Comparison of ENCODE assay signal across 8 mouse cellular contexts in genomic region chr7:142482256-142482609, GRCm38 (mm10). TPM values are rescaled to one million over a fixed set of nuclear protein-coding genes. Genes with fewer than 3 reads are reported as not detected.
DNase-seq lines count a peak whose midpoint lies in the region; ATAC-seq lines count a peak whose summit lies in the region.

No protein-coding gene starts in this region.

- peak overlapping the region; percentile 58 for H3K9ac ChIP-seq in neural tube, embryonic 11.5 days (ENCODE audit: low read length)
- no peak overlapping the region for H3K9ac ChIP-seq in forebrain, embryonic 16.5 days (replicated peaks; ENCODE audit: low read depth, low read length)
- H3K9ac ChIP-seq in limb, embryonic 11.5 days (ENCODE audit: low read length): peak overlapping the region; percentile 74
- H3K9ac ChIP-seq in stomach, embryonic 15.5 days: no peak overlapping the region; the same call in 1 of the 2 replicates

- H3K9me3 ChIP-seq in neural tube, embryonic 11.5 days (ENCODE audit: control insufficient read depth, low read length): no peaks in the 10 kb centered on the region
- H3K9me3 ChIP-seq in forebrain, embryonic 16.5 days (ENCODE audit: control insufficient read depth, low read length): no peaks in the 10 kb centered on the region
- no peaks in the 10 kb centered on the region for H3K9me3 ChIP-seq in limb, embryonic 11.5 days (ENCODE audit: control insufficient read depth, low read length)
- H3K9me3 ChIP-seq in stomach, embryonic 15.5 days: no peaks in the 10 kb centered on the region

- peaks cover 27% of the 10 kb centered on the region for H3K4me1 ChIP-seq in neural tube, embryonic 11.5 days (ENCODE audit: control insufficient read depth, insufficient read depth, low read length)
- H3K4me1 ChIP-seq in forebrain, embryonic 16.5 days (replicated peaks; ENCODE audit: control insufficient read depth, insufficient read depth, low read length): peaks cover 18% of the 10 kb centered on the region
- H3K4me1 ChIP-seq in limb, embryonic 11.5 days (ENCODE audit: control insufficient read depth, insufficient read depth, low read length): peaks cover 57% of the 10 kb centered on the region
- H3K4me1 ChIP-seq in stomach, embryonic 15.5 days: peaks cover 75% of the 10 kb centered on the region

- H3K36me3 ChIP-seq in neural tube, embryonic 11.5 days (ENCODE audit: control insufficient read depth, insufficient read depth, low read length): no peaks in the 10 kb centered on the region
- no peaks in the 10 kb centered on the region for H3K36me3 ChIP-seq in forebrain, embryonic 16.5 days (ENCODE audit: control insufficient read depth, insufficient read depth)
- H3K36me3 ChIP-seq in limb, embryonic 11.5 days (ENCODE audit: control insufficient read depth, insufficient read depth, low read length): no peaks in the 10 kb centered on the region; the same call in 1 of the 2 replicates
- H3K36me3 ChIP-seq in stomach, embryonic 15.5 days: peaks cover 7% of the 10 kb centered on the region

- peak overlapping the region; percentile 41; the same call in 1 of the 2 replicates for H3K4me2 ChIP-seq in neural tube, embryonic 11.5 days (ENCODE audit: low read depth)
- no peak overlapping the region for H3K4me2 ChIP-seq in forebrain, embryonic 16.5 days (ENCODE audit: low read length)
- H3K4me2 ChIP-seq in limb, embryonic 11.5 days (ENCODE audit: low read depth, severe bottlenecking): peak overlapping the region; percentile 47
- peak overlapping the region; percentile 55 for H3K4me2 ChIP-seq in stomach, embryonic 15.5 days

- WGBS in neural tube, embryonic 11.5 days: 26% methylated on average over 6 of the region's 6 CpGs
- WGBS in forebrain, embryonic 16.5 days: 14% methylated on average over 6 of the region's 6 CpGs
- 14% methylated on average over 6 of the region's 6 CpGs for WGBS in limb, embryonic 11.5 days
- WGBS in stomach, embryonic 15.5 days: 10% methylated on average over 6 of the region's 6 CpGs

- DNase-seq in neural tube, embryonic 11.5 days (ENCODE audit: low spot score): peak; percentile 63
- no peak for DNase-seq in neural tube, embryonic 10.5 days (ENCODE audit: extremely low spot score, low spot score)
- DNase-seq in limb, embryonic 11.5 days (ENCODE audit: low spot score): peak; percentile 73
- no peak for DNase-seq in adipocyte (ENCODE audit: low spot score)
- DNase-seq in urinary bladder, postnatal 25 days (ENCODE audit: low spot score): no peak

- H3K27me3 ChIP-seq in neural tube, embryonic 11.5 days (ENCODE audit: control insufficient read depth, insufficient read depth, low read length): no peaks in the 10 kb centered on the region
- no peaks in the 10 kb centered on the region for H3K27me3 ChIP-seq in forebrain, embryonic 16.5 days (replicated peaks; ENCODE audit: control insufficient read depth, insufficient read depth, low read length)
- no peaks in the 10 kb centered on the region for H3K27me3 ChIP-seq in limb, embryonic 11.5 days (ENCODE audit: control insufficient read depth, insufficient read depth, low read length)
- no peaks in the 10 kb centered on the region for H3K27me3 ChIP-seq in stomach, embryonic 15.5 days (replicated peaks)

- peak overlapping the region; percentile 82 for H3K27ac ChIP-seq in neural tube, embryonic 11.5 days (ENCODE audit: low read depth, low read length)
- peak overlapping the region; percentile 34 for H3K27ac ChIP-seq in forebrain, embryonic 16.5 days (ENCODE audit: low read length)
- H3K27ac ChIP-seq in limb, embryonic 11.5 days (replicated peaks; ENCODE audit: low read depth, low read length): peak overlapping the region; percentile 87
- H3K27ac ChIP-seq in stomach, embryonic 15.5 days: peak overlapping the region; percentile 97

- H3K4me3 ChIP-seq in neural tube, embryonic 11.5 days (ENCODE audit: low read depth, low read length): no peak overlapping the region
- H3K4me3 ChIP-seq in forebrain, embryonic 16.5 days (replicated peaks; ENCODE audit: low read length): no peak overlapping the region
- H3K4me3 ChIP-seq in limb, embryonic 11.5 days (ENCODE audit: low read depth, low read length): peak overlapping the region; percentile 14
- peak overlapping the region; percentile 23 for H3K4me3 ChIP-seq in stomach, embryonic 15.5 days (replicated peaks)

- ATAC-seq in neural tube, embryonic 11.5 days (ENCODE audit: insufficient read depth, low FRiP score, low TSS enrichment): peak; percentile 22
- peak; percentile 53 for ATAC-seq in forebrain, embryonic 16.5 days
- ATAC-seq in limb, embryonic 11.5 days (ENCODE audit: insufficient number of reproducible peaks, low FRiP score, low TSS enrichment, low read depth): peak; percentile 6; the same call in 1 of the 2 replicates
- peak; percentile 16 for ATAC-seq in stomach, embryonic 15.5 days (ENCODE audit: insufficient read depth, low FRiP score, low read depth)
- no peak for ATAC-seq in cerebellum, adult (ENCODE audit: insufficient number of reproducible peaks, low FRiP score, low TSS enrichment)

RNA-seq across cellular contexts. Expression of gene Tnnt3, which starts 16.4 kb away (rescaled TPM):
- 6.5 and 9.2 TPM in 2 replicates for polyA plus RNA-seq in neural tube, embryonic 11.5 days (2014; fragmentation: Nextera tagmentation; extraction: Ambion mirVana)
- 0.73 and 1.2 TPM in 2 replicates for polyA plus RNA-seq in forebrain, embryonic 16.5 days (2015; fragmentation: Nextera tagmentation; extraction: Ambion mirVana)
- polyA plus RNA-seq in limb, embryonic 11.5 days (2014; fragmentation: Nextera tagmentation; extraction: Ambion mirVana): 8.0 and 10.8 TPM in 2 replicates
- polyA plus RNA-seq in stomach, embryonic 15.5 days (2015; fragmentation: Nextera tagmentation; extraction: Ambion mirVana): 4.6 and 11.8 TPM in 2 replicates

RNA-seq across cellular contexts. Expression of gene Lsp1, which starts 21.6 kb away (rescaled TPM):
- 15.1 and 21.0 TPM in 2 replicates for polyA plus RNA-seq in neural tube, embryonic 11.5 days (2014; fragmentation: Nextera tagmentation; extraction: Ambion mirVana)
- polyA plus RNA-seq in forebrain, embryonic 16.5 days (2015; fragmentation: Nextera tagmentation; extraction: Ambion mirVana): 3.5 and 5.5 TPM in 2 replicates
- polyA plus RNA-seq in limb, embryonic 11.5 days (2014; fragmentation: Nextera tagmentation; extraction: Ambion mirVana): 22.8 and 23.3 TPM in 2 replicates
- polyA plus RNA-seq in stomach, embryonic 15.5 days (2015; fragmentation: Nextera tagmentation; extraction: Ambion mirVana): 196 and 211 TPM in 2 replicates

RNA-seq across cellular contexts. Expression of gene Tnni2, which starts 40.6 kb away (rescaled TPM):
- polyA plus RNA-seq in neural tube, embryonic 11.5 days (2014; fragmentation: Nextera tagmentation; extraction: Ambion mirVana): 2.1 and 3.5 TPM in 2 replicates
- 0.89 TPM in 1 of 2 replicates, not detected in the other for polyA plus RNA-seq in forebrain, embryonic 16.5 days (2015; fragmentation: Nextera tagmentation; extraction: Ambion mirVana)
- 7.0 and 10.3 TPM in 2 replicates for polyA plus RNA-seq in limb, embryonic 11.5 days (2014; fragmentation: Nextera tagmentation; extraction: Ambion mirVana)
- polyA plus RNA-seq in stomach, embryonic 15.5 days (2015; fragmentation: Nextera tagmentation; extraction: Ambion mirVana): 10.4 and 13.3 TPM in 2 replicates

RNA-seq across cellular contexts. Expression of gene Syt8, which starts 47.6 kb away (rescaled TPM):
- not detected in 2 replicates for polyA plus RNA-seq in neural tube, embryonic 11.5 days (2014; fragmentation: Nextera tagmentation; extraction: Ambion mirVana)
- not detected in 2 replicates for polyA plus RNA-seq in forebrain, embryonic 16.5 days (2015; fragmentation: Nextera tagmentation; extraction: Ambion mirVana)
- 0.62 TPM in 1 of 2 replicates, not detected in the other for polyA plus RNA-seq in limb, embryonic 11.5 days (2014; fragmentation: Nextera tagmentation; extraction: Ambion mirVana)
- polyA plus RNA-seq in stomach, embryonic 15.5 days (2015; fragmentation: Nextera tagmentation; extraction: Ambion mirVana): 13.2 and 19.6 TPM in 2 replicates

RNA-seq across cellular contexts. Expression of gene Mrpl23, which starts 50.3 kb away (rescaled TPM):
- 10.6 and 20.0 TPM in 2 replicates for polyA plus RNA-seq in neural tube, embryonic 11.5 days (2014; fragmentation: Nextera tagmentation; extraction: Ambion mirVana)
- polyA plus RNA-seq in forebrain, embryonic 16.5 days (2015; fragmentation: Nextera tagmentation; extraction: Ambion mirVana): 16.0 and 23.0 TPM in 2 replicates
- polyA plus RNA-seq in limb, embryonic 11.5 days (2014; fragmentation: Nextera tagmentation; extraction: Ambion mirVana): 17.8 and 19.7 TPM in 2 replicates
- polyA plus RNA-seq in stomach, embryonic 15.5 days (2015; fragmentation: Nextera tagmentation; extraction: Ambion mirVana): 21.9 and 26.2 TPM in 2 replicates

Comparison
In these comparisons a context has a peak if more than half of its experiments do, and no peak if none do; other contexts are left out.
1. DNase-seq: peak in neural tube, embryonic 11.5 days (single experiment) and limb, embryonic 11.5 days (single experiment); none in neural tube, embryonic 10.5 days (single experiment), adipocyte (single experiment) and urinary bladder, postnatal 25 days (single experiment).
2. H3K27ac ChIP-seq: peak in every context shown above with its lines; median percentile 97 in stomach, embryonic 15.5 days; 87 in limb, embryonic 11.5 days; 82 in neural tube, embryonic 11.5 days; 34 in forebrain, embryonic 16.5 days.
3. H3K4me3 ChIP-seq: peak in limb, embryonic 11.5 days (single experiment) and stomach, embryonic 15.5 days (single experiment); none in neural tube, embryonic 11.5 days (single experiment) and forebrain, embryonic 16.5 days (single experiment).
4. H3K9ac ChIP-seq: peak in neural tube, embryonic 11.5 days (single experiment) and limb, embryonic 11.5 days (single experiment); none in forebrain, embryonic 16.5 days (single experiment) and stomach, embryonic 15.5 days (single experiment).